Mouse (Mus musculus) kidney, adult 2 months (tissue): ENCODE measurements at regions not wholly inside any gene's neighbourhood (a gene's known extent, or its start where the extent isn't known, plus 50 kb on each side); places are given as distances from the start of the nearest gene placed in this dataset.

Source experiments
- CTCF ChIP-seq: fragments of 200-500 bp; conservative IDR thresholded peaks from 2 replicates; pipeline ENCODE4 v1.5.1; 2011; ENCODE audit warnings: low read depth, mild to moderate bottlenecking, control low read depth, low read length, moderate library complexity, mixed read lengths; ENCODE audit not compliant: insufficient read depth, insufficient read length
- POLR2A ChIP-seq: fragments of 200-500 bp; IDR thresholded peaks from one replicate; pipeline ENCODE4 v1.6.1; 2011; ENCODE audit warnings: low read depth, low read length, control low read depth

DNA sequence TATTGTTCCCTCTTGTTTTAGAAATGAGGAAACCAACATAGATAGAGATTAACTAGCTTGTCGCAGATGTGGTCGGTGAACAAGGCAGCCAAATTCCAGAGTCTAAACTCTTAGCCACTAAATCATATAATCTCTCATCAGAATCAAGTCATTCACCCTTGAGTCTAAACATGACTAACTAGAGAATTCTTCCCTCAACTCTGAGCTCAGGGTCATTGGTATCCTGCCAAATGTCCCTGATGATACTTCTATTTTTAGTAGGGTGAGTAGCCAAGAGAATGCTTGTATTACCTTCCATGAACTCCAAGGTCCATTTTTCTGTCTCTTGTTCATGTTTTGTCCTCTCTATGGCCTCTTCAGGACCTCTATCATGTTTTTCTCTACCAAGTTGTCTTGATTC is 174.9 kb upstream of the Tars start:
- TF ChIP-seq CTCF (no peak), POLR2A (no peak)
